Mouse (Mus musculus) olfactory bulb, adult 2 months (tissue): ENCODE results near the gene Osbp2.

Experiments used
- CTCF ChIP-seq: fragments of 200-500 bp; IDR thresholded peaks from 2 replicates; pipeline ENCODE4 v1.5.1; 2012; ENCODE audit warnings: low read depth, mild to moderate bottlenecking, low read length, moderate library complexity; ENCODE audit not compliant: insufficient read depth
- POLR2A ChIP-seq: fragments of 200-500 bp; IDR thresholded peaks from 2 replicates; pipeline ENCODE4 v1.6.1; 2012; ENCODE audit warnings: mild to moderate bottlenecking, low read depth, low read length, moderate library complexity; ENCODE audit not compliant: insufficient read depth

- no peak for TF ChIP-seq CTCF
- TF ChIP-seq POLR2A = no peak
Measured at GRCm38 (mm10) chr11:3731469-3731868, 132.2 kb downstream of the Osbp2 start.
